Mouse (Mus musculus): Measurements from ENCODE around the gene Osbpl9. TPM values are rescaled to one million over a fixed set of nuclear protein-coding genes. Genes with fewer than 3 reads are reported as not detected.

Gene Osbpl9
- polyA plus RNA-seq, 1 experiment from 2014 or later, result 61.1 TPM

DNA sequence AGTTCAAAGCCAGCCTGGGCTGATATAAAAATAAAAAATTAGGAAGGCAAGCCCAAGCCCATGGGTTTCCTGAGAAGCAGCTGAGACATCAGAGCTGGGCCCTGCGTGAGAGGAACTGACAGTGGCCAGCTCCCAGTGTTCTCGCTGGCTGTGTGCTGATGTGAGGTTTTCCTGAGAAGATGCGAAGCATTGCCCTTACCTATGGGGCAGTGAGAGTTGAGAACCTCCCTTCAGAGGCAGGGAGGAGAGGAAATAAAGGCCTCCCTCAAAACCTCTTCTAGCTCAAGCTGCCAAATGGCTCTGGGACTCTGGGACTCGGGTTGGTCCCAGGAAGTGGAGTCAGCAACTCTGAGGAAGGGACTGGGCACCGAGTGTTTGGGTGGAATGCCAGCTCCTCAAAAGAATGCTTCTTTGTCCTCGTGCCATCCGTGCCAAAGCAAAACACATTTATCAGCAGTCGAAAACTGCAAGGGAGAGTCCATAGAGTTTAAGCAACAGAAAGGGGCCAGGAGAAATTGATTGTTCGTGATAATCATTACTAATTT lies 32.8 kb upstream of the Osbpl9 start:
- 76% methylated on average over 9 of the region's 9 CpGs for WGBS
- Histone ChIP-seq H3K4me2 (replicated peaks; ENCODE audit: low read depth, low read length) (no peak overlapping the region), H3K36me3 (ENCODE audit: control insufficient read depth, insufficient read depth, low read length) (no peaks in the 10 kb centered on the region), H3K9ac (ENCODE audit: low read depth, low read length) (no peak overlapping the region), H3K27ac (ENCODE audit: low read depth, low read length) (no peak overlapping the region), H3K4me1 (ENCODE audit: control insufficient read depth, insufficient read depth, low read length) (no peaks in the 10 kb centered on the region), H3K4me3 (ENCODE audit: low read length) (no peak overlapping the region), H3K27me3 (ENCODE audit: control insufficient read depth, insufficient read depth, low read length) (no peaks in the 10 kb centered on the region), H3K9me3 (ENCODE audit: control insufficient read depth, low read length) (no peaks in the 10 kb centered on the region)
- ATAC-seq (ENCODE audit: low FRiP score, low TSS enrichment), result no peak

DNA sequence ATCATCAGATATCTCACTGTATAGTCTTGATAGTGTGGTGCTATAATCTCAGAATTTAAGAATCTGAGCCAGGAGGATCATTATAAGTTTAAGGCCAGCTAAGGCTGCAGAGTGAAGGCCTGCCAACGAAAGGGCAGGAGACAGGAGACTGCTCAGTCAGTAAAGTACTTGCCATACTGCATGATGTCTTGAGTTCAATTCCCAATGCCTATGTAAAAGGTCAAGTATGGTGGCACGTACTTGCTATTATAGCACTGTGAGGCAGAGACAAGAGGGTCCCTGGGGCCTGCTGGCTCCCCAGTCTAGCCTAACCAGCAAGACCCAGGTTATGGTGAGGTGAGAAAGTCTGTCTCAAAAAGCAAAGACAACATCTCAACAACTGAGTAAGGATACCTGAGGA lies 32.1 kb upstream of the Osbpl9 start, which contains the start of gene Calr4:
Gene Calr4 (plus strand): TSS at position 301 of the 400 bp plus-strand sequence.
- H3K9ac ChIP-seq (ENCODE audit: low read depth, low read length), result no peak within 1 kb of the TSS
- no peaks in the 10 kb centered on the region for H3K36me3 ChIP-seq (ENCODE audit: control insufficient read depth, insufficient read depth, low read length)
- no peaks in the 10 kb centered on the region for H3K4me1 ChIP-seq (ENCODE audit: control insufficient read depth, insufficient read depth, low read length)
- H3K9me3 ChIP-seq (ENCODE audit: control insufficient read depth, low read length), result no peaks in the 10 kb centered on the region
- no peak within 1 kb of the TSS for H3K4me3 ChIP-seq (ENCODE audit: low read length)
- no peak within 1 kb of the TSS for H3K27ac ChIP-seq (ENCODE audit: low read depth, low read length)
- no peak within 1 kb of the TSS for H3K4me2 ChIP-seq (replicated peaks; ENCODE audit: low read depth, low read length)
- 86% methylated on average over 2 of the region's 2 CpGs for WGBS
- ATAC-seq (ENCODE audit: low FRiP score, low TSS enrichment), result no peak
- no peaks in the 10 kb centered on the region for H3K27me3 ChIP-seq (ENCODE audit: control insufficient read depth, insufficient read depth, low read length)

DNA sequence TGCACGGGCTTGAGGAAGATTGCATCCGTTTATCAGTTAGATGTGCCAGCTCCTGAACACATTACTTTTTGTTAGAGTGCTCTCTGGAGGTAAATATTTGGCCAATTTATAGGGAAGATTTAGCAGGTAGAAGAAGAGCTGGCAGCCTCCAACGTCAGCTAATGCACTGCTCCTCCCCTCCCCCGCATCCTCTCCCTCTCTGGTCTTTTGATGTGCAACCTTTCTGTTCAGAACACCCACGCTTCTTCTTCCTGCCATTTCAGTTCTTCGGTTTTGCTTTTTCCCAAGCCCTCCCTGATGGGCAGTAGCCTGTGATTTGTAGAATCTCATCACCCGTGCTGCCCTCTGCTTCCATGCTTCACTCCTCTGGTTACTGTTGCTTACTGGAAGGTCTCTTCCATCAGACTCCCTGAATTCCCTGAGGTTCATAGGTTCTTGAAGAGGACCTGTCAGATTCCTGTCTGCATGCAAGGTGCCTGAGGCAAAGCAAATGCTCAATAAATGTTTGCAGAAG lies 27.8 kb upstream of the Osbpl9 start:
- H3K9me3 ChIP-seq (ENCODE audit: control insufficient read depth, low read length), result no peaks in the 10 kb centered on the region
- H3K4me1 ChIP-seq (ENCODE audit: control insufficient read depth, insufficient read depth, low read length), result no peaks in the 10 kb centered on the region
- H3K9ac ChIP-seq (ENCODE audit: low read depth, low read length), result no peak overlapping the region
- no peaks in the 10 kb centered on the region for H3K27me3 ChIP-seq (ENCODE audit: control insufficient read depth, insufficient read depth, low read length)
- 15% methylated on average over 7 of the region's 7 CpGs for WGBS
- no peak overlapping the region for H3K4me3 ChIP-seq (ENCODE audit: low read length)
- H3K27ac ChIP-seq (ENCODE audit: low read depth, low read length), result no peak overlapping the region
- no peaks in the 10 kb centered on the region for H3K36me3 ChIP-seq (ENCODE audit: control insufficient read depth, insufficient read depth, low read length)
- H3K4me2 ChIP-seq (replicated peaks; ENCODE audit: low read depth, low read length), result no peak overlapping the region
- ATAC-seq (ENCODE audit: low FRiP score, low TSS enrichment), result peak; percentile 78

DNA sequence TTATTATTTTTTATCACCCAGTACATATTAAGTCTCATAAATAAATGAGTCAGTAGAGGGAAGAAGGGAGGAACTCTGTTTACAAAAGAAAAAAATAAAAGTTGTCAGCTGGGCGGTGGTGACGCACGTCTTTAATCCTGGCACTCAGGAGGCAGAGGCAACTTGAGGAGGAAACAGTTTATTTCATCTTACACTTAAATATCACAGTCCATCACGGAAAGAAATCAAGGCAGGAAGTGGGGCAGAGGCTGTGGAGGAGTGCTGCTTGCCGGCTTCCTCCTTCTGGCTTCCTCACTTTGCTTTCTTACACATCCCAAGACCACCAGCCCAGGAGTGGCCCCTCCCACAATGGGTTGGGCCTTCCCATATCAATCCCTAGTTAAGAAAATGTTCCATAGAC lies 24.0 kb upstream of the Osbpl9 start:
- H3K36me3 ChIP-seq (ENCODE audit: control insufficient read depth, insufficient read depth, low read length), result no peaks in the 10 kb centered on the region
- peak; percentile 55; the same call in 1 of the 2 replicates for ATAC-seq (ENCODE audit: low FRiP score, low TSS enrichment)
- H3K9ac ChIP-seq (ENCODE audit: low read depth, low read length), result no peak overlapping the region
- H3K27me3 ChIP-seq (ENCODE audit: control insufficient read depth, insufficient read depth, low read length), result no peaks in the 10 kb centered on the region
- H3K9me3 ChIP-seq (ENCODE audit: control insufficient read depth, low read length), result no peaks in the 10 kb centered on the region
- no peak overlapping the region for H3K4me3 ChIP-seq (ENCODE audit: low read length)
- no peaks in the 10 kb centered on the region for H3K4me1 ChIP-seq (ENCODE audit: control insufficient read depth, insufficient read depth, low read length)
- no peak overlapping the region for H3K27ac ChIP-seq (ENCODE audit: low read depth, low read length)
- WGBS, result 23% methylated on average over 5 of the region's 5 CpGs
- no peak overlapping the region for H3K4me2 ChIP-seq (replicated peaks; ENCODE audit: low read depth, low read length)

DNA sequence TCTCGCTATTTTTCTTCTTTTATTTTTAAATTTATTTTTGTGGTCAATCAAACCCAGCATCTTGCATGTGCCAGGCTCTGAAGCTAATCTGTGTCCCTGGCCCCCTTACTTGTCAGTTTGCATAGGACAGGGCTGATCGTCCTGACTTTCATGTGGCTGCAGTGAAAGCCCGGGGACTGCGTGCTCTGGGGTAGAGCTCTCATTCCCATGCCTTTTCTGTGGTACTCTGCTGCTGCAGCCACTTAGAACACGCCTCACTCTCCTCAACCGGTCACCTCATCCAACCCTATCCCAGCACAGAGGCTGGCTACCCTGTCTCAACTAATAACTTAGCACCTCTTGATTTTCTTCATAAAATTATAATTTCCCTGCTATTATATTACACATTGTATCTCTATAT lies 23.5 kb upstream of the Osbpl9 start:
- 75% methylated on average over 6 of the region's 6 CpGs for WGBS
- no peak overlapping the region for H3K4me3 ChIP-seq (ENCODE audit: low read length)

DNA sequence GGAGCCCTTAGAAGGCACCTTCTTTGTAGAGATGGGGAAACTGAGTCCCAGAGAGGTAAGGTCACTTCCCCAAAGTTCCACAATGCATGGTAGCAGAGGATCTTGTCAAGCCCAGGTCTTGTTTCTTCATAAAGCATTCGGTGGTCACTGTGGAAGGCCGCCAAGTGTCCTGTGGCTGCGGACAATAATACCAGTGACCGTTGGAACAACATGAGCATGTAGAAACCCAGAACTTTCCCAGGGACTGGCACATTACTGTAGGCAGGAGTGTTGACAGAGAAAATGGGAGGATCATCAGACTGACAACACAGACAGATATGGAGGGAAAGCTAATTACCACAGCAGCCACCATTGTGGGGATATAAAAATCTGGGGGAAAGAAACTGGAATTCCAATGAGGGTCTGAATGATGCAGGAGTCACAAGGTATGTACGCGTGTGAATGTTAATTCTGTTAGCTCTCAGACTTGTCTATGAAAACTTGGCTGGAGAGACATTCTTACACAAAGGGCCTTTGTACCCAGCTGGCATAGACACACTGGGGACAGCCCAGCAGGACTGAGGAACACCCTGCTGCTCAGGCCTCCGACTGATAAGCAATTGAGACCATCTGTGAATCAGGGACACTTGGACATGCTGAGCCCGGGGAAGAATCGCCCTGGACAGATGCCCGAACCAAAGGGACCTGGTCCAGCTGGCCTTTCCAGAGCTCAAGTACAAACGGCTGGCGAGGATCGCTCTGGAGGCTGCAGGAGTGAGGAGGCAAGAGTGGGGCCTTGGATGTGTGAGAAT lies 22.9 kb upstream of the Osbpl9 start:
- 77% methylated on average over 13 of the region's 13 CpGs for WGBS
- Histone ChIP-seq H3K27ac (ENCODE audit: low read depth, low read length) (no peak overlapping the region), H3K4me3 (ENCODE audit: low read length) (no peak overlapping the region), H3K4me1 (ENCODE audit: control insufficient read depth, insufficient read depth, low read length) (no peaks in the 10 kb centered on the region), H3K4me2 (replicated peaks; ENCODE audit: low read depth, low read length) (no peak overlapping the region), H3K27me3 (ENCODE audit: control insufficient read depth, insufficient read depth, low read length) (no peaks in the 10 kb centered on the region), H3K9ac (ENCODE audit: low read depth, low read length) (no peak overlapping the region), H3K9me3 (ENCODE audit: control insufficient read depth, low read length) (no peaks in the 10 kb centered on the region), H3K36me3 (ENCODE audit: control insufficient read depth, insufficient read depth, low read length) (no peaks in the 10 kb centered on the region)
- no peak for ATAC-seq (ENCODE audit: low FRiP score, low TSS enrichment)

More for the DNA sequence above, 23.5 kb upstream of the Osbpl9 start:
- H3K9me3 ChIP-seq (ENCODE audit: control insufficient read depth, low read length), result no peaks in the 10 kb centered on the region
- H3K27me3 ChIP-seq (ENCODE audit: control insufficient read depth, insufficient read depth, low read length), result no peaks in the 10 kb centered on the region
- no peak overlapping the region for H3K9ac ChIP-seq (ENCODE audit: low read depth, low read length)
- H3K4me2 ChIP-seq (replicated peaks; ENCODE audit: low read depth, low read length), result no peak overlapping the region
- ATAC-seq (ENCODE audit: low FRiP score, low TSS enrichment), result no peak
- no peaks in the 10 kb centered on the region for H3K4me1 ChIP-seq (ENCODE audit: control insufficient read depth, insufficient read depth, low read length)
- no peaks in the 10 kb centered on the region for H3K36me3 ChIP-seq (ENCODE audit: control insufficient read depth, insufficient read depth, low read length)
- H3K27ac ChIP-seq (ENCODE audit: low read depth, low read length), result no peak overlapping the region

DNA sequence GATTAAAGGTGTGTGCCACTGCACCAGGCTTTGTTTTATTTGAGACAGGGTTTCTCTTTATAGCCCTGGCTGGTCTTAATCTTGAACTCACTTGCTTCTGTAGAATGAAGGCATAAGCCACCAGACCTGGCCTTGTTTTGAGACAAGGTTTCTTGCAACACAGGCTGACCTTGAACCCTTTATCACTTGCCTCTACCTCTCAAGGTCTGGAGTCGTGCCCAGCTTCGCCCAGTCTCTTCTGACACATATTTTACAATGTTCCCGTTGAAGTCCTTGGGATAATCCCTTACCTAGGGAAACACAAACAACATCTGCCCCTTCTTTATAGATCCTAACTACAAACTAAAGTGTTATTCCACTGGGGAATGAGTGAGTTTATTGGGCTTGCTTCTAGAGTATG lies 19.9 kb upstream of the Osbpl9 start:
- no peak overlapping the region for H3K4me2 ChIP-seq (replicated peaks; ENCODE audit: low read depth, low read length)
- no peaks in the 10 kb centered on the region for H3K9me3 ChIP-seq (ENCODE audit: control insufficient read depth, low read length)
- ATAC-seq (ENCODE audit: low FRiP score, low TSS enrichment), result no peak
- no peaks in the 10 kb centered on the region for H3K4me1 ChIP-seq (ENCODE audit: control insufficient read depth, insufficient read depth, low read length)
- H3K36me3 ChIP-seq (ENCODE audit: control insufficient read depth, insufficient read depth, low read length), result no peaks in the 10 kb centered on the region
- 75% methylated on average over 3 of the region's 3 CpGs for WGBS
- H3K9ac ChIP-seq (ENCODE audit: low read depth, low read length), result no peak overlapping the region
- H3K27me3 ChIP-seq (ENCODE audit: control insufficient read depth, insufficient read depth, low read length), result no peaks in the 10 kb centered on the region
- no peak overlapping the region for H3K27ac ChIP-seq (ENCODE audit: low read depth, low read length)
- no peak overlapping the region for H3K4me3 ChIP-seq (ENCODE audit: low read length)

DNA sequence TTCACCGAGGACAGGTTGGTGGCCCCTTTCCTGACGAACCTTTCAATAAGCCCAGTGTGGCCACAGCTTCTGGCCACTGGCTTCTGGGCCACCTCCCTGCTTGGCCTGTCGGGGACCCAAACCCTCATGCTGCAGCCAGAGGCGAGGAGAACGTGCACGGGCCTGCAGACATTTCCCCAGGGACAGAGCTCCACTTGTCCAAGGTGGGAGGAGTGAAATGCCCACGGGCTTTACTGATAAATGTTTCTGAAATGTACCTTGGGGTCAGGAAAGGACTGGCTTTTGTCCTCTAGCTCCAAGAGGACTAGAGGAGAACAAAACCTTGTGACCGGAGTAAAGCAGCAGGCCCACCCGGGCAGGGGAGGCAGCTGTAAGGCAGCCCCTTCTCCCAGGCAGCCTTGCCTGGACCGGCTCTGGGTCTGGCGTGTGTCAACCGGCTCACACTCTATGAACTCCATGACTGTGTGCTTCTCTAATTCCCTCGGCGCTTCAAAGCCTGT lies 18.4 kb upstream of the Osbpl9 start:
- Histone ChIP-seq H3K27ac (ENCODE audit: low read depth, low read length) (no peak overlapping the region), H3K9me3 (ENCODE audit: control insufficient read depth, low read length) (no peaks in the 10 kb centered on the region), H3K9ac (ENCODE audit: low read depth, low read length) (no peak overlapping the region), H3K27me3 (ENCODE audit: control insufficient read depth, insufficient read depth, low read length) (no peaks in the 10 kb centered on the region), H3K4me3 (ENCODE audit: low read length) (no peak overlapping the region), H3K4me2 (replicated peaks; ENCODE audit: low read depth, low read length) (no peak overlapping the region), H3K4me1 (ENCODE audit: control insufficient read depth, insufficient read depth, low read length) (no peaks in the 10 kb centered on the region), H3K36me3 (ENCODE audit: control insufficient read depth, insufficient read depth, low read length) (no peaks in the 10 kb centered on the region)
- no peak for ATAC-seq (ENCODE audit: low FRiP score, low TSS enrichment)
- 69% methylated on average over 14 of the region's 14 CpGs for WGBS

DNA sequence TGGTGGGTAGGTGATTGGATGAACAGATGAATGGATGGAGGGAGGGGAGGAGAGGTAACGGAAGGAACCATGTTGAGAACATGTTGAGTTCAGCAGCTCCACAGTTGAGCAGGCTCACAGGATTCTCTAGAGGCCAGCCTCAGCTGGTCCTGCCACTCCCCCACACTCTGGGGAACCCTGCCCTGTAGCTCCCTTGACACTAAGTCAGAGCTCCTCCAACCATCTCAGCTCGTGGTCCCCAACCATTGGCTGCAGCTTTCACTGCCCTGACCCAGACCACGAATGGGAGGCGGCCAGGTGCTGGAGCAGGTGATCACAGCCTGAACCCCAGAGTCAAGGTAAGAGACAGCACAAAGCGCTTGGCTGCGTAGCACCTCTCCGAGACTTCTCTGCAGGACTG lies 15.9 kb upstream of the Osbpl9 start:
- no peak for ATAC-seq (ENCODE audit: low FRiP score, low TSS enrichment)
- Histone ChIP-seq H3K9me3 (ENCODE audit: control insufficient read depth, low read length) (no peaks in the 10 kb centered on the region), H3K4me2 (replicated peaks; ENCODE audit: low read depth, low read length) (no peak overlapping the region), H3K27ac (ENCODE audit: low read depth, low read length) (no peak overlapping the region), H3K4me1 (ENCODE audit: control insufficient read depth, insufficient read depth, low read length) (no peaks in the 10 kb centered on the region), H3K9ac (ENCODE audit: low read depth, low read length) (no peak overlapping the region), H3K27me3 (ENCODE audit: control insufficient read depth, insufficient read depth, low read length) (no peaks in the 10 kb centered on the region), H3K4me3 (ENCODE audit: low read length) (no peak overlapping the region), H3K36me3 (ENCODE audit: control insufficient read depth, insufficient read depth, low read length) (no peaks in the 10 kb centered on the region)
- 72% methylated on average over 7 of the region's 7 CpGs for WGBS

Measured in kidney, embryonic 14.5 days (tissue).